Mouse (Mus musculus): ENCODE results near the gene Unc119b. TPM values are rescaled to one million over a fixed set of nuclear protein-coding genes. Genes with fewer than 3 reads are reported as not detected.
"Not testable (repeated sequence)": the region's sequence is repeated elsewhere in the genome, so short reads cannot be mapped to it uniquely, and the experiment has no call there.

The Unc119b gene
- total RNA-seq, 2 experiments from 2014 or later: 19.9 to 20.3 TPM

DNA sequence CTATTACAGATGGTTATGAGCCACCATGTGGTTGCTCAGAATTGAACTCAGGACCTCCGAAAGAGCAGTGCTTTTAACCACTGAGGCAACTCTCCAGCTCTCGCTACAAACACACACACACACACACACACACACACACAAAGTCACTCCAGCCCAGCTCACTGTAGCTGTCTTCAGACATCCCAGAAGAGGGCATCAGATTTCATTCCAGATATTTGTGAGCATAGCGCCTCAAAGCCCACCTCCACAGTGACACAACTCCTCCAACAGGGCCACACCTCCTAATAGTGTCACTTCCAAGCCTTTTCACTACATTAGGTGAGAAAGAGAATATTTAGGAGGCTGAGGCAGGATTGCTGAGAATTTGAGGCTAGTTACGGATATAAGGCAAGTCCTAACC is 4.3 kb upstream of the Unc119b start:
- no peak for DNase-seq (ENCODE audit: low spot score in 2 of 2)

DNA sequence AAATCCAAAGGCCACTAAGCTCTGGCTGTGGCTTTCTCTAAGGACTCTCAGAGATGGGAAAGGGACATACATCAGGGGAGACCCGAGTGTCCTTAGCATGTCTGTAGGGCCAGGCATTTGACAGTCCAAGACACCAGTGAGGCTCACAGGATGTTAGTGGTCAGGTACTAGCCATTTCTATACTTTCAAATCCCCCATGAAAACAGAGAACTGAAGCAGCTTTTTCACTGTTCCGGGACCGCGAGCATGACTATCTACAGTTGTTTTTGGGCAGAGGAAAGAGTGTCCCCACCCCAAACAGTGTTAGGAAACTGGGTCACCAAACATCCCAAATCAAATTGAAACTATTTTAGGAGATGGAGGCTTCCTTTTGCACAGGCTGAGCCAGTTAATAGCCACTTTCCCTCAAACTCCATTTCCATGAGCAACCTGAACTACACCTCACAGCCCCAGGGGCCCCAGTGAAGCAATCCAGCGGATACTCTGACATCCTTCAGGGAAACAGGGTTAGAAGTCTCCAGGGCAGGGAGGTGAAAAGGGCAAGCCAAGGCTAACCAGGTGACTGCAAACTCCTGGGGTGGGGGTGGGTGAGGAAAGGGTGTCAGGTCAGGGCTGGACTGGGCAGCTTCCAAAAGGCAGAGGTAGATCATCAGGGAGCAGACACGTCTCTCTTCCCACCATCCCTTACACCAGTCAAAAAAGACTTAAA is 1.3 kb downstream of the Unc119b start:
- no peak for DNase-seq (ENCODE audit: low spot score in 2 of 2)

DNA sequence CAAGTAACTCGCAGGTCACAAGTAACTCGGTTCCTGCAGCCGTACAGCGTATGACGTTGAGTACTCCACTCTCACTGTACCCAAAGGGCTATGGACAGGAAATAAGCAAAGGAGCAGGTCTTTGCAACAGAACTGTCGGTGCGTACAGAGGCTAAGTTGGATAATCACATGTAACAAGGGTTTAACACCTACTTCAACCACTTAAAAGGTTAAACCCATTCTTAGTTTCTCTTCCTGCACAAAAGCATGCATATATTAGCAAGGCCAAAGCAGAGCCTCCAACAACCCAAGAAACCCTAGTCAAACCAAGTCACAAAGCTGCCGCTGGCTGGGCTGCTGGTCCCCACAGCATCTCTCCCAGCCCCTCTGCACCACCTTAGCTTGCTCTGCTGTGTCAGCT is 2.3 kb downstream of the Unc119b start:
- no peak for DNase-seq (ENCODE audit: low spot score in 2 of 2)

DNA sequence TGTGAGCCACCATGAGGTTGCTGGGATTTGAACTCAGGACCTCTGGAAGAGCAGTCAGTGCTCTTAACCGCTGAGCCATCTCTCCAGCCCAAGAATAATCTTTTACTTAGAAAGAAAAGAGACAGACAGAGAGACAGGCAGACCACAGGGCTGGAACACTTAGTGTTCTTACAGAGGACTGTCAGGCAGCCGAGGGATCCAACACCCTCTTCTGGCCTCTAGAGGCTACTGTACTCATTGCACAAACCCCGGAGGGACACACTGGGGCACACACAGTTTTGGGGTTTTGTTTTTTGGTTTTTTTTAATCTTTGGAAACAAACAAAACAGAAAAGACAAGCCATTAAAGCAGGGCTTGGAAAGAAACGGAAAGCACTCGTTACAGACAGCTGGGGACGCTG is 5.4 kb downstream of the Unc119b start:
- no peak for DNase-seq (ENCODE audit: low spot score in 2 of 2)

DNA sequence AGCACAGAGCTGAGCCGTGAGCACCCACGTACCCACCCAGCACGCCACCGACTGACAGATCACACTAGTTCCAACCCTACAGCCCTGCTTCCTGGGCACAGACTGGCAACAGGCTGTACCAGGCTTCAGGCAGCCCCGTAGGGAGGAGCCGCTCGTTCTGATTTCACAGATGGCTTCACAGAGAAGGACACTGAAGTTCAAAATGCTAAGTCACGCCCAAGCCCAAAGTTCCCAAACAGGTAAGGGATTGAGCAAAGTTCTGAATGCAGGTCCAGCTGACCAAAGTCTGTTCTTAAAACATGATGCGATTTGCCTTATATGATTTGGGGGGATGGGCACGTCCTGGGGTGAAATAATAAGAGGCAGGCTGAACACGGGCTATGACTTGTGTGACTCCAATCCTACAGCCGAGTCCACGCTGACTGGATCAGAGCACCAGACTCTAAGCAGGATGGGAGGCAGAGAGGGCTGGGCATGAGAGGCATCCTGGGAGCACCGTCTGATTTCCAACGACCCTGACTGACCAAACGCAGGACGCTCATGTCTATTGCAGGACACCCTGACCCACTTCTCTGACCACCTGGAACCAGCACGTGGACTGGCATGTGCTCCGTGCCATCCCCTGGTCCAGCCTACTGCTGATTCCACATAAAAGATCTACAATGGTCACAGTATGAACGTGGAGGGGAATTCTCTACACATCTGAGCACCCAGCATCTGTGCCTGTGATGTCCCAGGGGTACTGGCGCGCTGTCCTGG is 7.2 kb downstream of the Unc119b start:
- DNase-seq (ENCODE audit: low spot score in 2 of 2): no peak

DNA sequence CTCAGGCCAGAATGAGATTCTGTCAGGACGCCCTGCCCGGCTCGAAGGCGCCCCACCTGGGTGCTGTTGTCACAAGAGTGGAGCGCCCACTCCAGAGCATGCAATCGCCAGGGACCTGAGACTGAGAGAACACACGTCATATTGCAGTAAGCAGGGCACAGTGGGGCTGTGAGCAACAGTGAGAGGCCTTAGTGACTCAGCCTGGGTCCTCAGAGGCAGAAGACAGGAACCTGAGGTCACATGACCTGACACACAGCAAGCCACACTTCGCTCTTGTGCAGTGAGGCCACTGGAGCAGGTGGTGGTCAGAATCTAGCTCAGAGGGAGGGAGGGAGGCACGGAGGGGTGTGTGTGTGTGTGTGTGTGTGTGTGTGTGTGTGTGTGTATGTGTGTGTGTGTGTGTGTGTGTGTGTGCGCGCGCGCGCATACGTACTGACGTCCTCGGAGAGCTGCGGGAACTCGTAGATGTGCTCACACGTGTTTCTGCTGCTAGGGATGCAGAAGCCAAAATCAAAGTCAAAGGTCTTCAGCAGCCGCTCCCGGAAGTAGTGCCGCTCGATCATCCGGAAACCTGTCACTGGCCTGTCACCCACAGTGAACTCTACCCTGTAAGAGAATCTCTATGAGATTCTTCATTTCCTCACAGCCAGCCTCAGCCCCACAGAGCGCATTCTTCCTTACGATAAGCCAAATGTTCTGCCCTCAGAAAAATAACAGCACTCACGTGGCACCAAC is 8.0 kb downstream of the Unc119b start:
- no peak for DNase-seq (ENCODE audit: low spot score in 2 of 2)

DNA sequence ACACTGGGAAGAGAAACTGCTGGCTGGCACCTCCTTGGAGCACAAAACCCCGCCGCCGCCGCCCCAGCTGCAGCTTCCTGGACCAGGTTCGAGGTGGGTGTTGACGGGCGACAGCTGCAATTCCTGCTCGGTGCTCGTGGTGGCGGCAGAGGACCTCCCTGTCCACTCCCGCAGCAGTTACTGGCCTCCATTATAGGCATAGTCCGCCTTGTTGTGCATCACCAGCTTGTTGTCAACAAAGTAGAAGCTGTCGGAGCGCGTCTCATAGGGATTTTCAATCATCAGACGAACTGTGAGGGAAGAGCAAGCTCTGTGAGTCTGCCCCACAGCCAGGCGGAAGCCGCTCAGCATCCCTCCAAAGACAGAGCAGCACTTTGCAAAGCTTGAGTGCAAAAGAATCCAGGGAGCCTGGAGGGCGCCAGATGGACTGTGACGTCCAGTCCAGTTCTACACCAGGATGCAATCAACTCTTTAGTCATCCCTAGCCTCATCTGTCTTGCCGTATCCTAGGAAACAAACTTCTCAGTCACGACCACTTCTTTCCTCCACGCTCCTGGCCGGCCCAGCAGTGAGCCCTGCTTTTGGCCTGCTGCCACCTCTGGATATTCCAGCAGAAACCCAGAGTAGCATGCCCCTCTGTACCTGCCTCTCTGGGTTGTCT is 9.4 kb downstream of the Unc119b start:
- peak; percentile 62 to 84 for DNase-seq (ENCODE audit: low spot score in 2 of 2)

DNA sequence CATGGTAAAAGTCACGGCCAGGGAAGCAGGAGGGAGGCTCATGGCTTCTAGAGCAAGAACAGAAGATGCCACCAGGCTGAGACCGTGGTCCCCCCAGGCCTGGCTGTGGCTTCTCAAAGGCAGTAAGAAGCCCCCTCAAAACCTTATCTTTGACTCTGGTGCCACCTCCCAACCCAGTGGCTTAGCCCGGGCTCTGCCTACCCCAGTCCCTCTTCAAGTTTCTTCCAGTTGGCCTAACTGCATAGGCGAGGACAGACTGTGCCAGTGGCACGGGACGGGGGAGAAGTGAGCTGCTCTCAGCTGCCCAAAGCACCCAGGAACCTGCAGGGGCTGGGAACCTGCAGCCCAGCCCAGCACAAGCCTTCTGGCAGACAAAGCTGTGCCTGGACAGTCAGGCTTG is 10.1 kb downstream of the Unc119b start:
- DNase-seq (ENCODE audit: low spot score in 2 of 2): no peak

DNA sequence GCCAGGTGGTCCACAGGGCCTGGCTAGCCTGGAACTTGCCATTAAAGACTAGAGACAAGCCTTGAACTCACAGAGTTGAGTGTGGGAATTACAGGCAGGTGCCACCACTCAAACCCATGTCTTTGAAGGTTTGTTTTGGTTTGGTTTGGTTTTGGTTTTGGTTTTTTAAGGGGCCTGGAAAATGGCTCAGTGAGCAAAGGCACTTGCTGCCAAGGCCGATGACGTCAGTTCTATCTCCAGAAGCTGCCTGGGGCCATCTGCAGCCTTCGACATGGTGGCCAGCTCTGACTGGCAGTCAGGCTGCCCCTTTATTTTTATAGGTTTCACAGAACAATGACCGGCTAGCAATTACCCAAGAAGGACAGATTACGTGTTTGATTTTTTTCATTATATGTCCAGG is 13.8 kb downstream of the Unc119b start:
- DNase-seq (ENCODE audit: low spot score in 2 of 2): no peak

DNA sequence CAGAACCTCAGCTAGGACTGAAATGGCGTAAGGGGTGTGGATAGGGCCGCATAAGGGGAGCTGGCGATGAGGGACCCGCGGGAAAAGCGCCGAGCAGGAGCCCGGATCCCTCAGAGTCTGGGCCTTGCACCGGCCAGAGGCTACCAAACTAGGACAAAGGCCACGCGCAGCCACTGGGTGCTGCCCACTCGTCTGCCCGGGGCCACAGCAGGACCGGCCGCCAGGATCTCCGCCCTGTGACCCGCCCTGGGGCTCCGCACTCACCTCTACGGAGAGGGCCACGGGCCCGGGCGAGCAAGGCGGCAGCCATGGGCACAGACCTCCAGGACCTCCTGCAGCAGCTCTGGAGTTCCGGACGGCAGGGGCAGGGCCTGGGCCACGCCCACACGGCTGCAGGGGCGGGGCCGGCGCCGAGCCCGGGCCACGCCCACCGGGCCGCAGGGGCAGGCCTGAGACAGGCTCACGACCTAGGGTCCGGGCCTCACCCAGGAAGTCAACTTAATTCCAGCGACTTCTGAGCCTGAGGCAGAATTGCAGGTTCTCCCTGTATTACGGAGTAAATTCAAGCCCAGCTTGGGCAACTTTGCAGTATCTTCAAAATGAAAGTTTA is 15.7 kb downstream of the Unc119b start, which contains the start of gene Acads:
Gene Acads (minus strand): TSS at position 386 of the 610 bp plus-strand sequence.
- DNase-seq (ENCODE audit: low spot score in 2 of 2): peak; percentile 76 to 80

DNA sequence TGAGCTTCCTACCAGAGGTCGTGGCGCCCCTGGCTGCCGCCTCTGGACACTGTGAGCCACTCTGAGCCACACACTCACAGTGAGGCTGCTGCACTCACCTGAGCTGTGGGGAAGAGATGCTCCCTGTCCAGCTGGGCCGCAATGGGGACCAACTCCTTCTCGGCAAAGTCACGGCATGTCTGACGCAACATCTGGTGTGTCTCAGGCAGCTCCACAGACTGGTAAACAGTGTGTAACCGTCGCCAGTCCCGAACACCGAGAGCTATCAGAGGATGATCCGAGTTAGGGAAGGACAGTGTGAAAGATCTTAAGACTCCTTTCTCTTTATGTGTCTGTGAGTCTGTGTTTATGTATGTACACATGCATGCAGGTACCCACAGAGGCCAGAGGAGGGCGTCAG is 17.3 kb downstream of the Unc119b start:
- no peak for DNase-seq (ENCODE audit: low spot score in 2 of 2)

DNA sequence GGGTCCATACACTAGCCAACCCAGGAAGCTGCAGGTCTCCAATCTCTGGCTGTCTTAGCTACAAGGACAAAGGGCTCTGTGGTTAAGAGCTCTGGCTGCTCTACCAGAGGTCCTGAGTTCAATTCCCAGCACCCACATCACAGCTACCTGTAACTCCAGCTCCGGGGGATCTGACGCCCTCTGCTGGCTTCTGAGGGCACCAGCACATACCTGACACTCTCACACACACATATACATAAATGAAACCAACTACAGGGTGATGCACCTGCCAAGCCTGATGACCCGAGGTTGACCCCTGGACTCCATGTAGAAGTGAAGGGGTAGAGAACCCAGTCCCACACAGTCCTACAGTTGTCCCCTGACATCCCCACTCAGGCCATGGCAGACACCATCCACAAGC is 18.3 kb downstream of the Unc119b start:
- no peak for DNase-seq (ENCODE audit: low spot score in 2 of 2)

DNA sequence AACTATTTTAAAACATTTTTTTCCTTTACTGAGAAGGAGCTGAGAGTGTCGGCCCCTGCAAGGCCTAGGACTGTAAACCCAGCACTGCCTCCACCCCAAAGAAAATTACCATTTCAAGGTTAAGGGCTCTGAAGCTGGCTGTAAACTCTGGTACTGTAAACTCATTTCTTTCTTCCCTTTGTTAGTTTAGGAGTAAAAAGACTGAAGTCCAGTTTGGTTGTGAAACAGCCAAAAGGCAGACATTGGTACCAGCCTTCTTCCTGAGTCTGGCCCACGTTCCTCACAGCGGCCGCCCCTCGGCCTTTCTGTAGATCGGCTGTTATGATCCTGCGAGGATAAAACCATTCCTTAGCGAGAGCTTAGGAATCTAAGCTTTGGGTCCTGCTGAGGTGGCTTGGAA is 20.3 kb downstream of the Unc119b start:
- no peak for DNase-seq (ENCODE audit: low spot score in 2 of 2)

DNA sequence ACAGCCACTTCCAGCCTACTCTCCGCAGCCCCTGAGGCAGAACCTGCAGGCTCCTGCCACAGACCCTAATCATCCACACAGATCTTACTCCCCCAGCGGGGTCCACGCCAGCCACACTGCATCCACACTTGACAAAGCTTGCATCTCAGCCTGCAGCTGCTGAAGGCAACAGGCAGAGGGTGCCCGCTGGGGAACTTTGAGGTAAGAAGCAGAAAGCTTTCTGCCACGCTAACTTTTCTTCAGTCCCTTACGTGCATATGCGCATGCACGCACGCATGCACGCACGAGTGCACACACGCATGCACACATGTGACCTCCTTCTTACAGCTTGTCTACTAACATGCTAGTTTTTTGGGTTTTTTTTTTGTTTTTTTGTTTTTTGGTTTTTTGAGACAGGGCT is 21.5 kb downstream of the Unc119b start:
- no peak for DNase-seq (ENCODE audit: low spot score in 2 of 2)

DNA sequence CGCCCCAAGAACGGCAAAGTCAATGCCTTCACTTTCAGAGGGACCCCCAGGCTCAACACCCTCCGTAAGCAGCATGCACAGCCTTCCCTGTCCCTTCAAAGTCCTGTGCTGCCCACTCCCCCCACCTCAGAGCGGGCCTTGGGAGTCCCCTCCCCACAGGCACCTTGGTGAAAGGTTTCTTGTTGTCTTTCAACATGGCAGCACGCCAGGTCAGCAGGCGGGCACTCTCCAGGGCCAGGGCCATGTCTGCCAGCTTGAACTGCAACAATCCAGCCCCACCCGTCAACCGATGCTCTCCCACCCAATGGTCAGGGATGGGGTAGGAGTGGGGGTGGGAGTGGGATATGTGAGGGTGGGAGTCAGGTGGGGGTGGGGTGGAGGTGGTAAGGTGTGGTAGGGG is 23.6 kb downstream of the Unc119b start:
- no peak for DNase-seq (ENCODE audit: low spot score in 2 of 2)

DNA sequence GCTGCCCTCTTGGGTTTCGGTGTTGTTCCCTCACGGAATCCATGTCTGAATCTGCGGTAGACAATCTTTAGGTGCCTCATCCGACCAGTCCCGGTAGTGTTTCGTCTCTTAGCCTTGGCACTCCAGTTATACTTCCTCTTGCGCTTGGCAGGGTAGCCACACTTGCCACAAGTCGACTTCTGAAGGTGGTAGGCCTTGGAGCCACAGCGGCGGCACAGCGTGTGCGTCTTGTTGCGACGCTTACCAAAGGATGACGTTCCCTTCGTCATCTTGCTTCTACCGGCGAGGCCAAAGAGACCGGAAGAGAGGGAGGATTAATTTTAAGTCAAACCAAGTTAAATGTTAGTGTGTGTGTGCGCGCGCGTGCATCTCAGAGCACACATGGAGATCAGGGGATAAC is 31.5 kb downstream of the Unc119b start:
- not testable (repeated sequence) for DNase-seq (ENCODE audit: low spot score in 2 of 2)

DNA sequence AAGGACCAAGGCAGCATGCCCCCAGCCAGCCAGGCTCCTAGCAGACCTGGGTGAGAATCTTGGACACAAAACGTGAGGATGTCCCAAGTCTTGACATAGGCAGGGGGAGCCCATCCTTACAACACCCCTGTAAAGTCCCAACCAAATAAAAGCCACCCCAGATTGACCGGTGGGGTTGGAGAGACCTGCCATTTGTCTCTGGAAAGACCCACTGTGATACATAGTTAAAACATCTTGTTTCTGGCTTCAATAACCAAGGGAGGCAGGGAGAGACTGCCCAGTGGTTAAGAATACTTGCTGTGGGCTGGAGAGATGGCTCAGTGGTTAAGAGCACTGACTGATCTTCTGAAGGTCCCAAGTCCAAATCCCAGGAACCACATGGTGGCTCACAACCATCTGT is 32.5 kb downstream of the Unc119b start:
- no peak for DNase-seq (ENCODE audit: low spot score in 2 of 2)

DNA sequence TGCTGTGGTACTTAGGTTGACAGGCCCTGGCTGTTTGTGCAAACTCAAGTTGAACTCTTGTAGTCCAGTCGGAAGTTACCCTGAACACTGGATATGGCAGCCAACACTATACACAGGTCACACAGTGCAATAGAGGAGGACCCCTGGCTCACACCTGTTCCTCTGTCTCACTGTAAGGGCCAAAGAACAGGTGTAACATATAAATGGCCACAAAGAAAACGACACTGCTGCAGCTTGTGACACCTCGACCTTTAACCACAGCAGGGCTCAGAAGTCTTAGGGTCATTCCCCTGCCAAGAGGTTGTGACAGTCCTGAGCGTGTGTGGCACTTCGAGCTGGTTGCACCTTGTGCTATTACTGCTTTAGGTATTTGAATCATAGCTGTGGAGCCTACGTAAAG is 34.3 kb downstream of the Unc119b start:
- DNase-seq (ENCODE audit: low spot score in 2 of 2): no peak

DNA sequence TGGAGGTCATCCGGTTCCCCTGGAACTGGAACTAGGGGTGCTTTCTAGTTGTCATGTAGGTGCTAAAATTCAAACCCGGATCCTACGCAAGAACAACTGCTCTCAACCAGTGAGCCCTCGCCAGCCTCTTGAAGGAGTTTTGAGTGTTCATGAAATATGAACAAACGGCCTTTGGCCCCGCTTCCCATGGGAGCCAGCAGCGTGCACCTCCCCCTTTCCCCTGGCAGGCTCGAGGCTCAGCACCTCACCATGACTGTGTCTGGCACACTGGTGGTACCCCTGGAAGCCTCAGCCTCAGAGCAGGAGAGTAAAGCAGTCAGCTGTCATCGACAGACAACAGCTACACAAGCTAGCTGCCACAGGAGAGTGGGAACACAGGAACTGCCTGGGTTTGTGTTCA is 34.8 kb downstream of the Unc119b start:
- DNase-seq (ENCODE audit: low spot score in 2 of 2): no peak

DNA sequence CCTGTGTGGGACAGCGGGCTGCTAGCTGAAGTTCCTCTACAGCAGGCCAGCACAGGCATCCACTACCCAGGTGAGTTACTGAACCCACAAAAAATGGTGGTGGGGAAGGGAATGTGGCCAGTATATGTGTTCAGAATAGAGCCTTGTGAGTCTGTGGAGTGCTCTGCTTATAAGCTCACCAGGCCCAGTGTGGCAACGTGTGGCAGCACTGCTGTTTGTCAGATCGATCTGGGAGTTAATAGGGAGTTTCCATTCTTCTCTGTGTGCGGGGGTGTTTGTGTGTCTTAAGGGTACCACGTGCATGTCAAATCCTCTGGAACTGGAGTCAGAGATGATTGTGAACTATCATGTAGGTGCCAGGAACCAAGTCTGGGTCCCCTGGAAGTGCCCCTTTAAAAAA is 35.2 kb downstream of the Unc119b start:
- no peak for DNase-seq (ENCODE audit: low spot score in 2 of 2)

DNA sequence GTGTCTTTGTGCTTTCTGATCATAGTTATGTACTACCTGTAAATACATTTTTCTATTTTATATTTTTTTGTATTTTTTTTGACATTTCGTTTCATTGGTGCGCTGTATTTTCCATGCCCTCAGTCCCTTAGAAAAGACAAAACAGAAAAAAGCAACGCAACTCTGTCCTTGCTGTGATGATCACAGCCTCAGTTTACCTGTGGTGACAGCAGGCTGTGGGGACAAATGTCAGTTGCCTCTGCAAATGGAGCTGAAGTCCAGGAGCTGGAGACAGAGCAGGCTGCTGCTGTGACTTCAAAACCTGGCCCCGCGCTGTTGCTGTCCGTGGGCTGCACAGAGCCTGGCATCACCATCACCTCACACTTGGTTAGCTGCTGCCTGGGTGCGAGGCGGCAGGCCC is 36.6 kb downstream of the Unc119b start, which contains the start of gene Gm10401:
Gene Gm10401 (minus strand): TSS at position 101 of the 400 bp plus-strand sequence.
- DNase-seq (ENCODE audit: low spot score in 2 of 2): no peak
